10 mouse cellular contexts compared by ENCODE assay signal in genomic region chr11:113617132-113617911, GRCm38 (mm10). TPM values are rescaled to one million over a fixed set of nuclear protein-coding genes. Genes with fewer than 3 reads are reported as not detected.
DNase-seq lines count a peak whose midpoint lies in the region; ATAC-seq lines count a peak whose summit lies in the region.
"Had no signal": no experiment of that assay in that cellular context is flagged by ENCODE, and none has a peak within 500 bp of the region (broad histone marks: within the 10 kb centered on the region; RNA-seq: fewer than 3 reads in every experiment).

No protein-coding gene starts in this region.

- WGBS in kidney, embryonic 14.5 days: 34% methylated on average over 14 of the region's 14 CpGs
- 34% methylated on average over 14 of the region's 14 CpGs for whole genome bisulfite sequencing in intestine, embryonic 16.5 days
- WGBS in liver, embryonic 12.5 days (ENCODE audit: insufficient replicate concordance): 39% methylated on average over 14 of the region's 14 CpGs

- ATAC-seq in kidney, embryonic 14.5 days (ENCODE audit: low FRiP score, low TSS enrichment): no peak
- peak; percentile 50 for ATAC-seq in intestine, embryonic 16.5 days
- peak; percentile 64 for ATAC-seq in liver, embryonic 12.5 days

- no peak overlapping the region for H3K4me2 ChIP-seq in kidney, embryonic 14.5 days (replicated peaks; ENCODE audit: low read depth, low read length)
- H3K4me2 ChIP-seq in intestine, embryonic 16.5 days (ENCODE audit: low read depth, low read length): 0 out of 2 replicates have a peak overlapping the region, but pooled peaks have one; percentile 0
- H3K4me2 ChIP-seq in liver, embryonic 12.5 days: 0 out of 2 replicates have a peak overlapping the region, but pooled peaks have one; percentile 13

- H3K9me3 ChIP-seq in kidney, embryonic 14.5 days (ENCODE audit: control insufficient read depth, low read length): no peaks in the 10 kb centered on the region
- H3K9me3 ChIP-seq in intestine, embryonic 16.5 days (ENCODE audit: control insufficient read depth, low read length): no peaks in the 10 kb centered on the region
- no peaks in the 10 kb centered on the region for H3K9me3 ChIP-seq in liver, embryonic 12.5 days (replicated peaks)
- H3K9me3 ChIP-seq: neural tube, embryonic 13.5 days had no signal

- peak; percentile 21 for DNase-seq in kidney, adult 11 months
- DNase-seq in adipocyte (ENCODE audit: low spot score): peak; percentile 75
- DNase-seq in embryo, embryonic 11.5 days (ENCODE audit: low read depth, low spot score): peak; percentile 46
- DNase-seq in retina, postnatal 1 day: peak; percentile 79
- DNase-seq in thymus, postnatal 36 days: peak; percentile 71 to 79

- H3K36me3 ChIP-seq in kidney, embryonic 14.5 days (ENCODE audit: control insufficient read depth, insufficient read depth, low read length): no peaks in the 10 kb centered on the region
- no peaks in the 10 kb centered on the region for H3K36me3 ChIP-seq in intestine, embryonic 16.5 days (ENCODE audit: control insufficient read depth, insufficient read depth, low read length)
- no peaks in the 10 kb centered on the region for H3K36me3 ChIP-seq in liver, embryonic 12.5 days
- H3K36me3 ChIP-seq: neural tube, embryonic 13.5 days had no signal

- H3K9ac ChIP-seq in kidney, embryonic 14.5 days (ENCODE audit: low read depth, low read length): no peak overlapping the region
- no peak overlapping the region for H3K9ac ChIP-seq in intestine, embryonic 16.5 days (ENCODE audit: low read depth, low read length)
- H3K9ac ChIP-seq in liver, embryonic 12.5 days: no peak overlapping the region
- H3K9ac ChIP-seq: neural tube, embryonic 13.5 days had no signal

- no peak overlapping the region for H3K27ac ChIP-seq in kidney, embryonic 14.5 days (ENCODE audit: low read depth, low read length)
- H3K27ac ChIP-seq in intestine, embryonic 16.5 days (ENCODE audit: low read length): no peak overlapping the region
- H3K27ac ChIP-seq in liver, embryonic 12.5 days: peak overlapping the region; percentile 36; the same call in 1 of the 2 replicates
- H3K27ac ChIP-seq: neural tube, embryonic 13.5 days had no signal

- no peak overlapping the region for H3K4me3 ChIP-seq in kidney, embryonic 14.5 days (ENCODE audit: low read length)
- H3K4me3 ChIP-seq in intestine, embryonic 16.5 days (ENCODE audit: low read length): no peak overlapping the region
- H3K4me3 ChIP-seq in liver, embryonic 12.5 days: no peak overlapping the region
- H3K4me3 ChIP-seq: erythroblast, embryonic 14.5 days had no signal

- peaks cover 24% of the 10 kb centered on the region for H3K4me1 ChIP-seq in kidney, embryonic 14.5 days (ENCODE audit: control insufficient read depth, insufficient read depth, low read length)
- H3K4me1 ChIP-seq in intestine, embryonic 16.5 days (ENCODE audit: control insufficient read depth, insufficient read depth, low read length): peaks cover 13% of the 10 kb centered on the region
- peaks cover 23% of the 10 kb centered on the region for H3K4me1 ChIP-seq in liver, embryonic 12.5 days

- peaks cover 27% of the 10 kb centered on the region for H3K27me3 ChIP-seq in kidney, embryonic 14.5 days (ENCODE audit: control insufficient read depth, insufficient read depth, low read length)
- peaks cover 34% of the 10 kb centered on the region for H3K27me3 ChIP-seq in intestine, embryonic 16.5 days (replicated peaks; ENCODE audit: control insufficient read depth, insufficient read depth, low read length)
- peaks cover 53% of the 10 kb centered on the region for H3K27me3 ChIP-seq in liver, embryonic 12.5 days (replicated peaks)

RNA-seq across cellular contexts. Expression of gene Sstr2, which starts 1.8 kb away (rescaled TPM):
- polyA plus RNA-seq in kidney, embryonic 14.5 days (2014; fragmentation: Nextera tagmentation; extraction: Ambion mirVana): 0.28 and 0.33 TPM in 2 replicates
- 0.62 and 1.3 TPM in 2 replicates for polyA plus RNA-seq in intestine, embryonic 16.5 days (2015; fragmentation: Nextera tagmentation; extraction: Ambion mirVana)
- 2.2 and 2.7 TPM in 2 replicates for polyA plus RNA-seq in liver, embryonic 12.5 days (2016; fragmentation: Nextera tagmentation; extraction: Ambion mirVana)
- polyA plus RNA-seq: erythroblast, embryonic 14.5 days had no signal

RNA-seq across cellular contexts. Expression of gene Cog1, which starts 31.6 kb away (rescaled TPM):
- polyA plus RNA-seq in kidney, embryonic 14.5 days (2014; fragmentation: Nextera tagmentation; extraction: Ambion mirVana): 16.6 and 29.3 TPM in 2 replicates
- 24.9 and 25.0 TPM in 2 replicates for polyA plus RNA-seq in intestine, embryonic 16.5 days (2015; fragmentation: Nextera tagmentation; extraction: Ambion mirVana)
- polyA plus RNA-seq in liver, embryonic 12.5 days (2016; fragmentation: Nextera tagmentation; extraction: Ambion mirVana): 19.4 and 21.7 TPM in 2 replicates

RNA-seq across cellular contexts. Expression of gene Slc39a11, which starts 32.6 kb away (rescaled TPM):
- 11.3 and 16.4 TPM in 2 replicates for polyA plus RNA-seq in kidney, embryonic 14.5 days (2014; fragmentation: Nextera tagmentation; extraction: Ambion mirVana)
- 52.8 and 56.5 TPM in 2 replicates for polyA plus RNA-seq in intestine, embryonic 16.5 days (2015; fragmentation: Nextera tagmentation; extraction: Ambion mirVana)
- polyA plus RNA-seq in liver, embryonic 12.5 days (2016; fragmentation: Nextera tagmentation; extraction: Ambion mirVana): 18.0 and 18.3 TPM in 2 replicates

Comparison
In these comparisons a context has a peak if more than half of its experiments do, and no peak if none do; other contexts are left out.
1. DNase-seq: peak in every context shown above with its lines; median percentile 79 in retina, postnatal 1 day; 75 in adipocyte; 75 in thymus, postnatal 36 days; 46 in embryo, embryonic 11.5 days; 21 in kidney, adult 11 months.